Mouse (Mus musculus) embryonic fibroblast, embryonic 13.5 days (primary cell): Measurements from ENCODE around the gene Plxnb3. TPM values are rescaled to one million over a fixed set of nuclear protein-coding genes. Genes with fewer than 3 reads are reported as not detected.

Source experiments
- H3K27ac ChIP-seq: 2 replicates; pipeline ENCODE4 v1.5.1; 2012; ENCODE audit warnings: low read length, control low read depth, inconsistent platforms; ENCODE audit not compliant: insufficient read depth
- H3K4me1 ChIP-seq: 2 replicates; pipeline ENCODE4 v1.6.1; 2011; ENCODE audit warnings: low read length; ENCODE audit not compliant: control insufficient read depth, insufficient read depth
- H3K4me3 ChIP-seq: 2 replicates; pipeline ENCODE4 v1.5.1; 2011; ENCODE audit warnings: mild to moderate bottlenecking, control low read depth, low read length; ENCODE audit not compliant: insufficient read depth
- CTCF ChIP-seq: IDR thresholded peaks from 2 replicates; pipeline ENCODE4 v1.5.1; 2011; ENCODE audit warnings: mild to moderate bottlenecking, control low read depth, low read length, moderate library complexity, borderline replicate concordance; ENCODE audit not compliant: insufficient read depth
- POLR2A ChIP-seq: IDR thresholded peaks from 2 replicates; pipeline ENCODE4 v1.6.1; 2011; ENCODE audit warnings: low read depth, mild to moderate bottlenecking, control low read depth, low read length, moderate library complexity
- polyA plus RNA-seq: library from polyadenylated mRNA; stranded (reverse); fragments of >200 nt; gene quantifications from 2 replicates; pipeline ENCODE4 v1.2.4, GENCODE M21; 2011; ENCODE audit warnings: low read depth; ENCODE audit not compliant: missing spikeins, insufficient read length

Gene Plxnb3
- polyA plus RNA-seq = 0.25 TPM in 1 of 2 replicates, not detected in the other

- TF ChIP-seq CTCF = no peak
- TF ChIP-seq POLR2A = no peak
- Histone ChIP-seq H3K4me1 (no peaks in the 10 kb centered on the region), H3K27ac (no peak within 1 kb of the TSS), H3K4me3 (no peak within 1 kb of the TSS)
These were observed at the start of gene Plxnb3 for GRCm38 (mm10) chrX:73756334-73757140. Gene Plxnb3 (plus strand): TSS chrX:73757090.

- no peak for TF ChIP-seq CTCF
- no peak for TF ChIP-seq POLR2A
- Histone ChIP-seq H3K4me3 (peak overlapping the region; percentile 85), H3K27ac (peak overlapping the region; percentile 69)
These were observed 41.3 kb upstream of the Plxnb3 start for GRCm38 (mm10) chrX:73715476-73716108.

GRCm38 (mm10) chrX:73716109-73716661 is 40.7 kb upstream of the Plxnb3 start, which contains the start of the genes Bcap31 and Abcd1:
Gene Bcap31 (minus strand): TSS chrX:73716175.
Gene Abcd1 (plus strand): TSS chrX:73716597.
- TF ChIP-seq CTCF (no peak), POLR2A (peak; percentile 94)
- peak within 1 kb of the TSS; percentile 85 for H3K4me3 ChIP-seq
- H3K27ac ChIP-seq = peak within 1 kb of the TSS; percentile 76
- peaks cover 12% of the 10 kb centered on the region for H3K4me1 ChIP-seq

More at GRCm38 (mm10) chrX:73715476-73716108, 41.3 kb upstream of the Plxnb3 start:
- H3K4me1 ChIP-seq = peaks cover 12% of the 10 kb centered on the region

- H3K4me1 ChIP-seq = peaks cover 12% of the 10 kb centered on the region
- H3K27ac ChIP-seq = peak overlapping the region; percentile 76
- peak overlapping the region; percentile 41 for H3K4me3 ChIP-seq
- TF ChIP-seq CTCF (no peak), POLR2A (peak; percentile 53; the same call in 1 of the 2 replicates)
These were observed 40.0 kb upstream of the Plxnb3 start for GRCm38 (mm10) chrX:73716709-73717545.

- H3K4me1 ChIP-seq = peaks cover 12% of the 10 kb centered on the region
- no peak for TF ChIP-seq CTCF
- no peak for TF ChIP-seq POLR2A
- 0 out of 2 replicates have a peak overlapping the region, but pooled peaks have one; percentile 41 for H3K4me3 ChIP-seq
- H3K27ac ChIP-seq = no peak overlapping the region
These were observed 39.2 kb upstream of the Plxnb3 start for GRCm38 (mm10) chrX:73717667-73718066.

GRCm38 (mm10) chrX:73718271-73718670 is 38.6 kb upstream of the Plxnb3 start:
- peaks cover 12% of the 10 kb centered on the region for H3K4me1 ChIP-seq
- no peak overlapping the region for H3K27ac ChIP-seq
- no peak overlapping the region for H3K4me3 ChIP-seq
- TF ChIP-seq CTCF = no peak
- TF ChIP-seq POLR2A = 0 out of 2 replicates have a peak, but pooled peaks have one; percentile 12

GRCm38 (mm10) chrX:73718686-73719362 is 38.1 kb upstream of the Plxnb3 start:
- Histone ChIP-seq H3K4me3 (no peak overlapping the region), H3K27ac (peak overlapping the region; percentile 27; the same call in 1 of the 2 replicates), H3K4me1 (peaks cover 12% of the 10 kb centered on the region)
- TF ChIP-seq POLR2A (no peak), CTCF (no peak)

- no peaks in the 10 kb centered on the region for H3K4me1 ChIP-seq
These were observed 26.0 kb upstream of the Plxnb3 start for GRCm38 (mm10) chrX:73730908-73731307.

GRCm38 (mm10) chrX:73738155-73738554 is 18.7 kb upstream of the Plxnb3 start:
- H3K27ac ChIP-seq = no peak overlapping the region
- TF ChIP-seq CTCF (no peak), POLR2A (no peak)
- no peak overlapping the region for H3K4me3 ChIP-seq
- H3K4me1 ChIP-seq = no peaks in the 10 kb centered on the region

More at GRCm38 (mm10) chrX:73730908-73731307, 26.0 kb upstream of the Plxnb3 start:
- no peak for TF ChIP-seq CTCF
- TF ChIP-seq POLR2A = no peak
- Histone ChIP-seq H3K27ac (no peak overlapping the region), H3K4me3 (no peak overlapping the region)
